Mouse (Mus musculus) cerebral cortex, adult 2 months (tissue): ENCODE data around the gene Ubc.

Source experiments
- WGBS: fragments of 180-500 bp; shearing (Covaris S2); methylation state at CpG from one replicate; pipeline ENCODE4 v1.1.7; 2018; 5-methylcytosine and 5-hydroxymethylcytosine counted together

Gene Ubc

GRCm38 (mm10) chr5:125389579-125390441 lies at the start of gene Ubc:
Gene Ubc (minus strand): TSS chr5:125390202.
- 1% methylated on average over 69 of the region's 69 CpGs for WGBS

- 61% methylated on average over 15 of the region's 15 CpGs for WGBS
Observed at GRCm38 (mm10) chr5:125434347-125434746, 44.3 kb upstream of the Ubc start.

GRCm38 (mm10) chr5:125433793-125434337 lies 43.9 kb upstream of the Ubc start, which contains the start of gene Dhx37:
Gene Dhx37 (minus strand): TSS chr5:125434121.
- under 1% methylated on average over 46 of the region's 46 CpGs for WGBS

- 93% methylated on average over 2 of the region's 2 CpGs for WGBS
Observed at GRCm38 (mm10) chr5:125432324-125432723, 42.3 kb upstream of the Ubc start.

GRCm38 (mm10) chr5:125426343-125426742 lies 36.3 kb upstream of the Ubc start:
- 97% methylated on average over 10 of the region's 10 CpGs for WGBS

- WGBS: 93% methylated on average over 10 of the region's 10 CpGs
Observed at GRCm38 (mm10) chr5:125425698-125426276, 35.8 kb upstream of the Ubc start.

GRCm38 (mm10) chr5:125419124-125419523 lies 29.1 kb upstream of the Ubc start:
- WGBS: 80% methylated on average over 11 of the region's 11 CpGs

GRCm38 (mm10) chr5:125418636-125419035 lies 28.6 kb upstream of the Ubc start:
- WGBS: 82% methylated on average over 12 of the region's 12 CpGs

- 95% methylated on average over 8 of the region's 8 CpGs for WGBS
Observed at GRCm38 (mm10) chr5:125416183-125416582, 26.2 kb upstream of the Ubc start.

- 46% methylated on average over 4 of the region's 4 CpGs for WGBS
Observed at GRCm38 (mm10) chr5:125413763-125414162, 23.8 kb upstream of the Ubc start.

- WGBS: 85% methylated on average over 8 of the region's 8 CpGs
Observed at GRCm38 (mm10) chr5:125412536-125412935, 22.5 kb upstream of the Ubc start.

- 60% methylated on average over 5 of the region's 5 CpGs for WGBS
Observed at GRCm38 (mm10) chr5:125411972-125412530, 22.0 kb upstream of the Ubc start.

- WGBS: 18% methylated on average over 20 of the region's 20 CpGs
Observed at GRCm38 (mm10) chr5:125409348-125410090, 19.5 kb upstream of the Ubc start.

- 5% methylated on average over 13 of the region's 13 CpGs for WGBS
Observed at GRCm38 (mm10) chr5:125408842-125409241, 18.8 kb upstream of the Ubc start.

- 77% methylated on average over 14 of the region's 14 CpGs for WGBS
Observed at GRCm38 (mm10) chr5:125407910-125408575, 18.0 kb upstream of the Ubc start.

GRCm38 (mm10) chr5:125407020-125407830 lies 17.2 kb upstream of the Ubc start:
- 61% methylated on average over 13 of the region's 13 CpGs for WGBS

- 5% methylated on average over 20 of the region's 20 CpGs for WGBS
Observed at GRCm38 (mm10) chr5:125406322-125407016, 16.5 kb upstream of the Ubc start.

GRCm38 (mm10) chr5:125405546-125406248 lies 15.7 kb upstream of the Ubc start:
- under 1% methylated on average over 31 of the region's 31 CpGs for WGBS
